In the genomic region with DNA sequence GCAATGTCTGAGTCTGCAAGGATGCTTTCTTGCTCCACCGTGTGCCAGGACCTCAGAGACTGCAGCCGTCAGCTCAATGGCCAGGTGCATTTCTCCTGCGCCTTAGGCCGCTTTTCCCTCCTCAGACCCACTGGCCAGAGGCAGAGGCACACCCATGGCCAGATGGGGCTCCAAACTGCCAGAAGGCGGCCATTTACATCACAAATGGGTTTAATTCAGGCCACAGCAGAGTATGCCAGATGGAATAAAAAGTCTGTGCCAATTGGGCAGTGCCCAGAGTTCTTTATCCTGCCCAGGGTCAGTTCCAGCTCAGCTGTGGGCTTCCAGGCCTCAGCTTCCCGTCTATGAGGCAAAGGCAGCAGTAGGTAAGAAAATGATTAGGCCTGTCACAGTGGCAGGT, we compare ENCODE assay signal across 11 mouse cellular contexts. TPM values are rescaled to one million over a fixed set of nuclear protein-coding genes. Genes with fewer than 3 reads are reported as not detected.
DNase-seq lines count a peak whose midpoint lies in the region; ATAC-seq and TF ChIP-seq lines count a peak whose summit lies in the region.
"Had no signal": no experiment of that assay in that cellular context is flagged by ENCODE, and none has a peak within 500 bp of the region (broad histone marks: within the 10 kb centered on the region; RNA-seq: fewer than 3 reads in every experiment).

No protein-coding gene starts in this region.

- peak overlapping the region; percentile 85 for H3K27ac ChIP-seq in liver, adult 2 months (replicated peaks; ENCODE audit: insufficient read depth, low read depth, low read length)
- H3K27ac ChIP-seq in liver, postnatal 0 days (ENCODE audit: low read depth) = no peak overlapping the region
- H3K27ac ChIP-seq in intestine, embryonic 16.5 days (ENCODE audit: low read length) = no peak overlapping the region; the same call in 1 of the 2 replicates
- H3K27ac ChIP-seq: liver, embryonic 15.5 days had no signal

- H3K9me3 ChIP-seq in liver, postnatal 0 days (ENCODE audit: low read length) = no peaks in the 10 kb centered on the region
- no peaks in the 10 kb centered on the region for H3K9me3 ChIP-seq in intestine, embryonic 16.5 days (ENCODE audit: control insufficient read depth, low read length)
- H3K9me3 ChIP-seq: G1E; liver, embryonic 15.5 days had no signal

- no peaks in the 10 kb centered on the region for H3K79me2 ChIP-seq in liver, adult 2 months (ENCODE audit: control insufficient read depth, insufficient read depth, low read length)

- no peak for TF ChIP-seq EP300 in liver, postnatal 0 days (IDR thresholded peaks at IDR 0.05; ENCODE audit: low read depth)

- DNase-seq in liver, adult 2 months (ENCODE audit: extremely low read depth, low read depth, low spot score) = peak; percentile 93
- no peak for DNase-seq in liver, postnatal 0 days
- DNase-seq in brain, embryonic 18.5 days (ENCODE audit: low read depth, low spot score) = peak; percentile 12
- DNase-seq in cerebellum, adult 9-11 months = peak; percentile 89
- DNase-seq in kidney, adult 9 months = no peak
- no peak for DNase-seq in thymus, postnatal 10 days (ENCODE audit: low spot score in 2 of 2)
- no peak for DNase-seq in heart, postnatal 25 days (ENCODE audit: low spot score)

- no peak for ATAC-seq in liver, postnatal 0 days
- ATAC-seq in intestine, embryonic 16.5 days = no peak

- H3K4me3 ChIP-seq in liver, adult 2 months (ENCODE audit: insufficient read depth, low read depth, low read length) = no peak overlapping the region
- H3K4me3 ChIP-seq in liver, postnatal 0 days (ENCODE audit: low read depth, low read length) = no peak overlapping the region
- H3K4me3 ChIP-seq in intestine, embryonic 16.5 days (ENCODE audit: low read length) = no peak overlapping the region
- H3K4me3 ChIP-seq: liver, embryonic 15.5 days had no signal

- TF ChIP-seq POLR2A in liver, adult 2 months (IDR thresholded peaks at IDR 0.05; ENCODE audit: extremely low read depth, insufficient read depth, low read length) = no peak

- H3K9ac ChIP-seq in liver, adult 2 months (ENCODE audit: low read depth, low read length) = peak overlapping the region; percentile 27; the same call in 1 of the 2 replicates
- H3K9ac ChIP-seq in liver, postnatal 0 days (replicated peaks) = no peak overlapping the region
- peak overlapping the region; percentile 48; the same call in 1 of the 2 replicates for H3K9ac ChIP-seq in intestine, embryonic 16.5 days (ENCODE audit: low read depth, low read length)
- H3K9ac ChIP-seq: liver, embryonic 15.5 days had no signal

- H3K36me3 ChIP-seq in liver, adult 2 months (ENCODE audit: control insufficient read depth, insufficient read depth, low read length) = peaks cover 8% of the 10 kb centered on the region
- peaks cover 69% of the 10 kb centered on the region for H3K36me3 ChIP-seq in liver, postnatal 0 days (replicated peaks; ENCODE audit: insufficient read depth, low read length)
- peaks cover 31% of the 10 kb centered on the region for H3K36me3 ChIP-seq in intestine, embryonic 16.5 days (ENCODE audit: control insufficient read depth, insufficient read depth, low read length)

- H3K27me3 ChIP-seq in liver, adult 2 months (ENCODE audit: control insufficient read depth, insufficient read depth, low read length) = no peaks in the 10 kb centered on the region
- no peaks in the 10 kb centered on the region for H3K27me3 ChIP-seq in liver, postnatal 0 days (ENCODE audit: insufficient read depth, low read length)
- H3K27me3 ChIP-seq in intestine, embryonic 16.5 days (replicated peaks; ENCODE audit: control insufficient read depth, insufficient read depth, low read length) = no peaks in the 10 kb centered on the region
- H3K27me3 ChIP-seq: liver, embryonic 15.5 days had no signal

- 38% methylated on average over 6 of the region's 6 CpGs for WGBS in liver, adult 2 months
- 82% methylated on average over 6 of the region's 6 CpGs for WGBS in liver, postnatal 0 days (ENCODE audit: insufficient replicate concordance)
- 88% methylated on average over 6 of the region's 6 CpGs for WGBS in intestine, embryonic 16.5 days

- intact Hi-C loops in heart, postnatal 25 days (cut with DNase I) = no loop called here

- TF ChIP-seq CTCF in liver, adult 2 months (IDR thresholded peaks at IDR 0.05; ENCODE audit: low read depth, low read length) = no peak
- no peak for TF ChIP-seq CTCF in liver, postnatal 0 days (IDR thresholded peaks at IDR 0.05; ENCODE audit: low read depth)

- H3K4me2 ChIP-seq in liver, postnatal 0 days (ENCODE audit: low read depth, low read length) = no peak overlapping the region
- H3K4me2 ChIP-seq in intestine, embryonic 16.5 days (ENCODE audit: low read depth, low read length) = no peak overlapping the region
- H3K4me2 ChIP-seq: liver, embryonic 15.5 days had no signal

- peaks cover 40% of the 10 kb centered on the region for H3K4me1 ChIP-seq in liver, adult 2 months (ENCODE audit: control insufficient read depth, insufficient read depth, low read length)
- peaks cover 27% of the 10 kb centered on the region for H3K4me1 ChIP-seq in liver, postnatal 0 days (ENCODE audit: insufficient read depth)
- H3K4me1 ChIP-seq in intestine, embryonic 16.5 days (ENCODE audit: control insufficient read depth, insufficient read depth, low read length) = peaks cover 12% of the 10 kb centered on the region

RNA-seq across cellular contexts. Expression of gene Myh7b, which starts 29.6 kb away (rescaled TPM):
- total RNA-seq in liver, adult 2 months (2014; rRNA removed) = not detected in 2 replicates
- not detected in 2 replicates for polyA plus RNA-seq in liver, adult 2 months (2012; rRNA removed)
- polyA plus RNA-seq in liver, postnatal 0 days (2015; fragmentation: Nextera tagmentation; extraction: Ambion mirVana) = 0.15 and 0.38 TPM in 2 replicates
- polyA plus RNA-seq in intestine, embryonic 16.5 days (2015; fragmentation: Nextera tagmentation; extraction: Ambion mirVana) = 0.77 and 1.3 TPM in 2 replicates
- 10 to 100 TPM; 35.4 to 36.0 TPM for total RNA-seq in heart, postnatal 25 days (2021)
- total RNA-seq: monocyte, adult 5-6 weeks had no signal

RNA-seq across cellular contexts. Expression of gene Gss, which starts 48.0 kb away (rescaled TPM):
- total RNA-seq in liver, adult 2 months (2014; rRNA removed) = 69.4 and 112 TPM in 2 replicates
- polyA plus RNA-seq in liver, adult 2 months (2012; rRNA removed) = 113 and 134 TPM in 2 replicates
- polyA plus RNA-seq in liver, postnatal 0 days (2015; fragmentation: Nextera tagmentation; extraction: Ambion mirVana) = 48.9 and 49.3 TPM in 2 replicates
- polyA plus RNA-seq in intestine, embryonic 16.5 days (2015; fragmentation: Nextera tagmentation; extraction: Ambion mirVana) = 143 and 158 TPM in 2 replicates
- total RNA-seq in heart, postnatal 25 days (2021) = 10 to 100 TPM; 13.4 to 13.9 TPM

RNA-seq across cellular contexts. Expression of gene Trpc4ap, which starts 51.5 kb away (rescaled TPM):
- total RNA-seq in liver, adult 2 months (2014; rRNA removed) = 53.4 and 65.6 TPM in 2 replicates
- 101 and 114 TPM in 2 replicates for polyA plus RNA-seq in liver, adult 2 months (2012; rRNA removed)
- polyA plus RNA-seq in liver, postnatal 0 days (2015; fragmentation: Nextera tagmentation; extraction: Ambion mirVana) = 41.5 and 43.2 TPM in 2 replicates
- polyA plus RNA-seq in intestine, embryonic 16.5 days (2015; fragmentation: Nextera tagmentation; extraction: Ambion mirVana) = 99.3 and 103 TPM in 2 replicates
- 10 to 100 TPM; 82.1 to 82.5 TPM for total RNA-seq in heart, postnatal 25 days (2021)

Comparison
In these comparisons a context has a peak if more than half of its experiments do, and no peak if none do; other contexts are left out.
1. DNase-seq: peak in liver, adult 2 months (single experiment), brain, embryonic 18.5 days (single experiment) and cerebellum, adult 9-11 months (single experiment); none in liver, postnatal 0 days (single experiment), kidney, adult 9 months (single experiment), thymus, postnatal 10 days (0 of 2) and heart, postnatal 25 days (single experiment).